Mouse (Mus musculus) liver, embryonic 16.5 days (tissue): ENCODE results near the gene Preb. TPM values are rescaled to one million over a fixed set of nuclear protein-coding genes. Genes with fewer than 3 reads are reported as not detected.
A peak's percentile ranks its signal among the peaks of the same experiment; 100 is the strongest.

Experiments
- ATAC-seq: fragments of 200-750 bp; cut with Nextera tagmentation; 2 replicates; pipeline ENCODE4 v1.8.0; 2017; ENCODE audit warnings: low read depth, mild to moderate bottlenecking, moderate number of reproducible peaks, moderate library complexity
- H3K27ac ChIP-seq: fragments of 300-500 bp; sonication (generic); 2 replicates; pipeline ENCODE4 v1.5.1; 2014; ENCODE audit warnings: mild to moderate bottlenecking, low read length
- H3K27me3 ChIP-seq: fragments of 300-500 bp; sonication (generic); 2 replicates; pipeline ENCODE4 v1.6.1; 2014; ENCODE audit warnings: low read depth, low read length, mixed read lengths; ENCODE audit not compliant: control insufficient read depth, insufficient read depth
- H3K36me3 ChIP-seq: fragments of 300-500 bp; sonication (generic); 2 replicates; pipeline ENCODE4 v1.6.1; 2014; ENCODE audit warnings: mild to moderate bottlenecking; ENCODE audit not compliant: control insufficient read depth, insufficient read depth
- H3K4me1 ChIP-seq: fragments of 300-500 bp; sonication (generic); 2 replicates; pipeline ENCODE4 v1.6.1; 2014; ENCODE audit warnings: low read depth, low read length, mixed read lengths; ENCODE audit not compliant: control insufficient read depth
- H3K4me2 ChIP-seq: fragments of 300-500 bp; sonication (generic); 2 replicates; pipeline ENCODE4 v1.6.1; 2014; ENCODE audit warnings: low read depth, low read length, mixed read lengths
- H3K4me3 ChIP-seq: fragments of 300-500 bp; sonication (generic); 2 replicates; pipeline ENCODE4 v1.5.1; 2014; ENCODE audit warnings: low read depth, mild to moderate bottlenecking, low read length
- H3K9ac ChIP-seq: fragments of 300-500 bp; sonication (generic); 2 replicates; pipeline ENCODE4 v1.6.1; 2014; ENCODE audit warnings: low read depth, low read length
- H3K9me3 ChIP-seq: fragments of 300-500 bp; sonication (generic); replicated peaks from 2 replicates; pipeline ENCODE4 v1.6.1; 2016; ENCODE audit warnings: low read length; ENCODE audit not compliant: control insufficient read depth
- WGBS: fragments of 180-500 bp; shearing (Covaris S2); extraction: QIAGEN DNeasy Blood & Tissue Kit; methylation state at CpG from one replicate; pipeline ENCODE4 v1.1.7; 2014; ENCODE audit not compliant: insufficient replicate concordance; 5-methylcytosine and 5-hydroxymethylcytosine counted together
- polyA plus RNA-seq: library from polyadenylated mRNA; unstranded; fragments of >200 nt; fragmentation: Nextera tagmentation; extraction: Ambion mirVana; gene quantifications from 2 replicates; pipeline ENCODE4 v1.2.1, GENCODE M21; 2015

The Preb gene
- polyA plus RNA-seq, 1 experiment from 2014 or later, result 102 TPM

DNA sequence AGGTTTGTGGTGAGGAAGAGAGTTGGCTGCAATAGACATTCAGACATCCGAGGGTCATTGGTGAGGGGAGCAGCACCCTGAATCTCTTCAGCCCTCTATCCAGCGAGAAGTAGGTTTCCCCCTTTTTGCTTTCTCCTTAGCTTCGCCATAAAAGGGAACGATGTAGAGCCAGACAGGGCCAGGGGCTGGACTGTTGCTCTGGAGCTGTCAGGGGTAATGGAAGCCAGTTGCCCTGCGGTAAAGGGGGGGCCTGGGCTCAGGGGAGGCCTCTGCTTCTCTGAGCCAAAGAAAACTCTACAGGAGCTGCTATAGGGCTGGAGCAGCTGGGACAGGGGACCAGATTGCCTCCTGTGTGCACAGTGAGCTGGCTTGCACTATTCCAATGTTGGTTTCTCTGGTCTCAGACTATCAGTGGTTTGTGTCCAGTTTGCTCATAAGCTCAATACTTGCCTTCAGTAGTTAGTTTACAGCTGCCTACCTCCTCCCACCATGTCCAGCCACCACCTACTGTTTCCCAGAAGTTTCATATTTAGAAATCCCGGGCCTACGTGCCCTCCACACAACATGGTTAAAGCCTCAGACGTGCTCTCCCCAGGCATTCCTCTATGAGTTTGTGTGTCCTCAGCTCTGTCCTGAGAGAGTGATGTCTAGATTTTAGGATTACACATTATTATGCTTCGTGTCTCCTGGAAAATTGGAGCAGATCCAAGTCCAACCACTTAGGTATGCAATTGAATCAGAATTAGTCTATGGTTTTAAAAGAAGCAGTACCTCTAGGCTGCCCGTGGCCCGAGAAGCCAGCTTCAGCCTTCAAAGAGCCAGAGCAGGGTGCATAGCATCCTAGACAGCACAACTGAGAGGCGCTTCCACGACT, 51.5 kb downstream of the Preb start:
- WGBS, result 42% methylated on average over 13 of the region's 13 CpGs
- Histone ChIP-seq H3K27ac (peak overlapping the region; percentile 84), H3K9me3 (no peaks in the 10 kb centered on the region), H3K9ac (peak overlapping the region; percentile 82), H3K27me3 (no peaks in the 10 kb centered on the region), H3K4me1 (peaks cover 27% of the 10 kb centered on the region), H3K4me2 (peak overlapping the region; percentile 97), H3K36me3 (peaks cover 10% of the 10 kb centered on the region; the same call in 1 of the 2 replicates), H3K4me3 (peak overlapping the region; percentile 74)
- ATAC-seq, result no peak

DNA sequence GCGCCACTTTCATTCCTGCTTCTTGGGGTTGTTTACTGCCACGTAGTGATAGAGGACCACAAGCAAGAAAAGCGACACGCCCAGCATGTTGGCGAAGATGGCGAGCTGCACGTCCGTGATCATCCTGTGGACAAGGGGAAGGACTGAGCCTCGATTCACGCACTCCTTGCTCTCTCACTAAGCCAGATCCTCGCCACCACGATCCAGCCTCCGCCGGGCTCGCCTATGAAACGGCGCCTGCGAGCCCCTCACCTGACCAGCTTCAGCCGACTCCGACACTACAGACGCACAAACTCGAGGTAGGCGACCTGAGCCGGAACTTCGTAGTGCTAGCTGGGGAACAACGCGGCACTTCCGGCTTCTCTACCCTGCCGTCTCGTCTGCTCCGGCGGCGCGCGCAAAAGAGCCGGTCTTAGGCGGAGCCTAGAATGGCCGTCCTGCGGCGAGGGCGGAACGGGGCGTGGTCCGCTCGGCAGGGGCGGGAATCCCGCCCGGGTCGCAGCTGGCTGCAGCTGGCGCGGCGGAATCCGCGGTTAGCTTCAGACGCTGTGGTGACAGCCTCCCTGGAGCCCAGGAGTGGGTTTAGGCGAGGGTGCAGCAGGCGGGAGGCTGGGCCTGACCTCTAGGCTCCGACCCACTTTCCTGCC, 52.6 kb downstream of the Preb start, which contains the start of gene Ost4:
Gene Ost4 (minus strand): TSS at position 376 of the 647 bp plus-strand sequence.
- Histone ChIP-seq H3K4me3 (peak within 1 kb of the TSS; percentile 74), H3K4me2 (peak within 1 kb of the TSS; percentile 97), H3K9ac (peak within 1 kb of the TSS; percentile 87), H3K27me3 (no peaks in the 10 kb centered on the region), H3K4me1 (peaks cover 22% of the 10 kb centered on the region), H3K27ac (peak within 1 kb of the TSS; percentile 94), H3K36me3 (peaks cover 10% of the 10 kb centered on the region), H3K9me3 (no peaks in the 10 kb centered on the region)
- peak; percentile 96 for ATAC-seq
- WGBS, result under 1% methylated on average over 58 of the region's 58 CpGs

DNA sequence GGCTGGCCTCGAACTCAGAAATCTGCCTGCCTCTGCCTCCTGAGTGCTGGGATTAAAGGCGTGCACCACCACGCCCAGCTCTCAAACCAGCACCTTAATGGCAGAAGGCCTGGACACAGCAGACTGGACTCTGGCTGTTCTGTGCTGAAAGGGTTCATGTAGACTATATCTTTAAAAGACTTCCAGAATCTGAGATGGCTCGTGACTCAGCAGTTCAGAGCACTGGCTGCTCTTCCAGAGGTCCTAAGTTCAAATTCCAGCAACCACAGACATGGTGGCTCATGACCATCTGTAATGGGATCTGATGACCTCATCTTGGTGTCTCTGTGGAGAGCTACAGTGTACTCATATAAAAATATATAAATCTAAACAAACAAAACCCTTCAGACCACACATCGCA, 58.3 kb downstream of the Preb start:
- 77% methylated on average over 5 of the region's 5 CpGs for WGBS
- ATAC-seq, result no peak

More for the DNA sequence above, 58.3 kb downstream of the Preb start:
- Histone ChIP-seq H3K4me2 (no peak overlapping the region), H3K36me3 (peaks cover 16% of the 10 kb centered on the region), H3K9me3 (no peaks in the 10 kb centered on the region), H3K27me3 (no peaks in the 10 kb centered on the region), H3K27ac (no peak overlapping the region), H3K4me1 (peaks cover 10% of the 10 kb centered on the region), H3K4me3 (no peak overlapping the region), H3K9ac (no peak overlapping the region)

Other genes with a start within 250 kb of the Preb start
- 0.32 and 0.37 TPM in 2 replicates for gene Dpysl5, start 248.8 kb downstream of the Preb start, polyA plus RNA-seq
- 2.0 and 3.3 TPM in 2 replicates for gene Mapre3, start 145.7 kb downstream of the Preb start, polyA plus RNA-seq
- gene Tmem214, start 92.3 kb downstream of the Preb start, polyA plus RNA-seq, result 40.1 and 41.7 TPM in 2 replicates
- gene Agbl5, start 71.7 kb downstream of the Preb start, polyA plus RNA-seq, result 5.7 and 6.1 TPM in 2 replicates
- 311 and 346 TPM in 2 replicates for gene Ost4, start 52.6 kb downstream of the Preb start, polyA plus RNA-seq
- gene Emilin1, start 47.0 kb downstream of the Preb start, polyA plus RNA-seq, result 37.2 and 39.1 TPM in 2 replicates
- gene Khk, start 38.9 kb downstream of the Preb start, polyA plus RNA-seq, result 31.7 and 36.0 TPM in 2 replicates
- gene Cgref1, start 14.8 kb downstream of the Preb start, polyA plus RNA-seq, result 3.1 and 3.2 TPM in 2 replicates
- gene Tcf23, start 8.3 kb upstream of the Preb start, polyA plus RNA-seq, result 0.02 and 0.07 TPM in 2 replicates
- gene Atraid, start 88.0 kb upstream of the Preb start, polyA plus RNA-seq, result 63.8 and 67.9 TPM in 2 replicates
- 3.1 and 4.8 TPM in 2 replicates for gene Slc5a6, start 88.6 kb upstream of the Preb start, polyA plus RNA-seq
- 13.0 and 14.2 TPM in 2 replicates for gene Cad, start 94.4 kb upstream of the Preb start, polyA plus RNA-seq
- gene Dnajc5g, start 145.9 kb upstream of the Preb start, polyA plus RNA-seq, result not detected in 2 replicates
- gene Slc30a3, start 147.9 kb upstream of the Preb start, polyA plus RNA-seq, result 0.39 and 0.48 TPM in 2 replicates
- 0.41 and 0.57 TPM in 2 replicates for gene Trim54, start 156.4 kb upstream of the Preb start, polyA plus RNA-seq
- not detected in 2 replicates for gene Ucn, start 178.5 kb upstream of the Preb start, polyA plus RNA-seq
- gene Mpv17, start 193.9 kb upstream of the Preb start, polyA plus RNA-seq, result 20.7 and 21.5 TPM in 2 replicates
- 0.33 and 0.74 TPM in 2 replicates for gene Gm29609, start 219.6 kb upstream of the Preb start, polyA plus RNA-seq
- gene Gtf3c2, start 219.8 kb upstream of the Preb start, polyA plus RNA-seq, result 29.3 and 32.2 TPM in 2 replicates
- gene Snx17, start 232.9 kb upstream of the Preb start, polyA plus RNA-seq, result 36.0 and 36.8 TPM in 2 replicates
- 38.5 and 42.2 TPM in 2 replicates for gene Eif2b4, start 233.1 kb upstream of the Preb start, polyA plus RNA-seq
- 1.8 and 2.6 TPM in 2 replicates for gene Zfp513, start 241.9 kb upstream of the Preb start, polyA plus RNA-seq